Mouse (Mus musculus) intestine, embryonic 15.5 days (tissue): ENCODE results near the gene Lmnb2. TPM values are rescaled to one million over a fixed set of nuclear protein-coding genes. Genes with fewer than 3 reads are reported as not detected.

ENCODE experiments used
- ATAC-seq: fragments of 200-750 bp; cut with Nextera tagmentation; 2 replicates; pipeline ENCODE4 v1.8.0; 2017; ENCODE audit warnings: moderate TSS enrichment, moderate library complexity
- H3K27ac ChIP-seq: fragments of 300-500 bp; sonication (generic); 2 replicates; pipeline ENCODE4 v1.5.1; 2015; ENCODE audit warnings: mild to moderate bottlenecking, inconsistent platforms
- H3K27me3 ChIP-seq: fragments of 300-500 bp; sonication (generic); replicated peaks from 2 replicates; pipeline ENCODE4 v1.6.1; 2015; ENCODE audit warnings: inconsistent platforms
- H3K36me3 ChIP-seq: fragments of 300-500 bp; sonication (generic); 2 replicates; pipeline ENCODE4 v1.6.1; 2015; ENCODE audit warnings: inconsistent platforms
- H3K4me1 ChIP-seq: fragments of 300-500 bp; sonication (generic); replicated peaks from 2 replicates; pipeline ENCODE4 v1.6.1; 2015; ENCODE audit warnings: inconsistent platforms
- H3K4me2 ChIP-seq: fragments of 300-500 bp; sonication (generic); replicated peaks from 2 replicates; pipeline ENCODE4 v1.6.1; 2015; ENCODE audit warnings: mild to moderate bottlenecking, inconsistent platforms
- H3K4me3 ChIP-seq: fragments of 300-500 bp; sonication (generic); replicated peaks from 2 replicates; pipeline ENCODE4 v1.5.1; 2015; ENCODE audit warnings: inconsistent platforms
- H3K9ac ChIP-seq: fragments of 300-500 bp; sonication (generic); 2 replicates; pipeline ENCODE4 v1.6.1; 2015; ENCODE audit warnings: inconsistent platforms
- H3K9me3 ChIP-seq: fragments of 300-500 bp; sonication (generic); 2 replicates; pipeline ENCODE4 v1.6.1; 2016; ENCODE audit warnings: inconsistent platforms
- WGBS: fragments of 180-500 bp; shearing (Covaris S2); methylation state at CpG from one replicate; pipeline ENCODE4 v1.1.7; 2015; 5-methylcytosine and 5-hydroxymethylcytosine counted together
- polyA plus RNA-seq: library from polyadenylated mRNA; unstranded; fragments of >200 nt; fragmentation: Nextera tagmentation; extraction: Ambion mirVana; gene quantifications from 2 replicates; pipeline ENCODE4 v1.2.1, GENCODE M21; 2015

The Lmnb2 gene
- polyA plus RNA-seq, 1 experiment from 2014 or later = 41.0 TPM

DNA sequence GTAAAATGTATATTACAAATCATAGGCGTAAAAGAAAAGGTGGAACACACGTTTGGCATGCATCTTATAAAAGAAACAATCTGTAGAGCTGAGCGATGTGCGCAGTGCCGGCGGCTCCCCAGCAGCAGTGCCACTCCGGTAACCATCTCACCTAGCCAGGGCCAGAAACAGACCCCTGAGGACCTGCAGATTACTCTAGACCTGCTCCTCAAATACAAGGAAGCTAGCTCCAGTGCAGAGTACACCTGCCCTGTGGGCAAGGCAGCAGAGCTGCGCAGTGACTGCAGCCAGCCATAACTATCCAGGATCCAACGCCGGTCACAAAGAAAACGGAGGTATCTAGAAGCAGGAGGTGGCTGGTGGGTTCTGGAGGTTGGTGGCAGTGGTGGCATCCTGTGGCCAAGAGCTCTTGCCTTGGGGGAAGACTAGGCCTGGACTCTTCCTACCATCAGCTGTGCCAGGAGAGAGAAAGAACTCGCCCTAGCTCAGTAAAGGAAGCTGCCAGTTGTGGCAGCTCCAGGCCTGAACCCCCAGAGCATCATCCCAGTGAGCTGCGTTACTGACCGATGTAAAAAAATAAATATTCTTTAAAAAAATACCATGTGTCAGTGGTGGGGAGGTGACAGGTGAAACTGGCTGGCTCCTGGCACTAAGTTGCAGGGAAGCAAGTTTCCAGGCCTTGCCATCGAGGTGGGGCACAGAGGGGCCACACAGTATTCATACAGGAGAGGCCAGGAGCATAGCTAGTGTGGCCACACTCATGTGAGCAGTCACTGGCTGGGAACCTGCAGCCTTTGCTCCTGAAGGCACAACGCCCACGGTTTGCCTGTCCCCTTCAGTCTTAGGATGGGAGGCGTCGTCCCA is 16.4 kb downstream of the Lmnb2 start:
- no peak for ATAC-seq
- H3K27me3 ChIP-seq = no peaks in the 10 kb centered on the region
- 0 out of 2 replicates have a peak overlapping the region, but pooled peaks have one; percentile 0 for H3K9ac ChIP-seq
- no peaks in the 10 kb centered on the region for H3K9me3 ChIP-seq
- 87% methylated on average over 19 of the region's 19 CpGs for WGBS
- peaks cover 26% of the 10 kb centered on the region for H3K4me1 ChIP-seq
- H3K4me3 ChIP-seq = no peak overlapping the region
- peak overlapping the region; percentile 42 for H3K27ac ChIP-seq
- H3K4me2 ChIP-seq = peak overlapping the region; percentile 34
- H3K36me3 ChIP-seq = peaks cover 34% of the 10 kb centered on the region

DNA sequence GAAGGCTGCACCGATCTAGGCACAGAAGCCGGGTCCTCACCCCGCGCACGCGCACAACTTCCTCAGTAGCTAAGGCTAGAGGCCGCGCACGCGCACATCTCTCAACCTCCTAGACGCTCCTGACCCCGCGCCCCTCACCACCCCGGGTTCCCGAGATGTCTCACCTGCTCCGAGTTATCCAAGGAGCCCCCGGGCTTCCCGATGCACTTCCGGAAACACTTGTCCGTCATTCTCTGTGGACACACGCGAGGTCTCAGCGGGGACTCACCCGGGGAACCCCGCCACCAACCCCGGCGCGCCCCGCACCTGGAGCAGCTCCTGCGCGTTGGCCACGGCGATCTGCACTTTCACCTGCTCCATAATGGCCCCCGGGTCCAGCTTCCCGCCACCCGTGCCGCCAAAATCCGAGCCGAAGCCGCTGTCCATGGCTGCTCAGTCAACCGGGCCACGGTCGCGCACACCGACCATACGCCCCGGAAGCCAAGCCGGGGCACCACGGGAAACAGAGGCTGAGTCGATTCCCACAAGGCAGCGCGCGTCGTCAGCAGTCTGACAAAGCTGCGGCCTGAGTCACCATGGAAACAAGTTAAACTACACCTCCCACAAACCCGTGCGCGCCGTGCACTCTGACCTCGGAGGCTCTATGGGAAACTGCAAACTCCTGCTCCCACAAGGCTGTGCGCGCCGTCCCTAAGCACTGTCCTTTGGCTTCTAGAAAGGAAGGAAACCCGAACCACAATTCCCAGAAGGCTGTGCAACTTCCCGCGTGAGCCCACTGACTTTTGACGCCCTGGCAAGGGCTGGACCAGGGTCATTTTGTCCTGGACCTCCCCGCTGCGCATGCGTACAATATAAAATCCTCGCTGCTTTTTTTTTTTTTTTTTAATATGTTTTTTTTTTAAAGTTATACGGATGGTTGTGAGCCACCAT is 17.5 kb downstream of the Lmnb2 start, which contains the start of gene Timm13:
Gene Timm13, minus strand, starts transcription at position 652 of the 930 bp plus-strand sequence.
- under 1% methylated on average over 72 of the region's 72 CpGs for WGBS
- H3K4me1 ChIP-seq = peaks cover 26% of the 10 kb centered on the region
- H3K9ac ChIP-seq = peak within 1 kb of the TSS; percentile 77
- peak within 1 kb of the TSS; percentile 72 for H3K4me3 ChIP-seq
- H3K27me3 ChIP-seq = no peaks in the 10 kb centered on the region
- H3K27ac ChIP-seq = peak within 1 kb of the TSS; percentile 76
- ATAC-seq = peak; percentile 97
- H3K4me2 ChIP-seq = peak within 1 kb of the TSS; percentile 83
- peaks cover 34% of the 10 kb centered on the region for H3K36me3 ChIP-seq
- no peaks in the 10 kb centered on the region for H3K9me3 ChIP-seq

DNA sequence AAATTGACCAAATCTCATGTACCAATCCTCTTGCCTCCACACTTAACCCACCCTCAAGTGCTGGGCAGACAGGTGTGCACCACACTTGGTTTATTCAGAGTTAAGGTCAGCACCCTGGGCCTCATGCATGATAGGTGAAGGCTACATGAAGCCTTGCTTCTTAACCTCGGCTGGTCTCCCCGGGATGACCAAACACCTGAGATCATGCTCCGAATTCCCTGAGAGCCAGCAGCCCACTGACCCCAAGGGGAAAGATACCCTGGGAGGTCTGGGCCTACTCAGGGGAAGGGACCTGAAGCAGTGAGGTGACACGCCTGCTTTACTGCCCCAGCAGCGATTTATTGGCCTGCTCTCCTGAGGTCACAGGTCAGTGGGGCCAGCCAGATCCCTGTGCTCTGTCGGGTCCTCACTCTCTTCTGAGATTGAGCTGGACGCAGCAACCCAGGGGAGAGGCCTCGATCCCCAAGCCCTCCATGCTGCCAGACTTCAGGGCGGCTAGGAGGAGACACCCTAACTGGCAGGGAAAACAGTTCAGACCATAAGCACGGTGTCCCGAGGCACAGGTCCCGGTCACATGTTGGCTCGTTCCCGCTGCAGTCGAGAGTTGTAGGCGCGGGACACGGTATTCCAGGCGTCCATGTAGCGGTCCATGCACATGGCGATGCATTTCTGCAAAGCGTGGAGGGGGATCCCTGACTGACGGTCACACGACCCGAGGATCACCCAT is 18.3 kb downstream of the Lmnb2 start:
- peak overlapping the region; percentile 76 for H3K27ac ChIP-seq
- WGBS = 10% methylated on average over 25 of the region's 25 CpGs

DNA sequence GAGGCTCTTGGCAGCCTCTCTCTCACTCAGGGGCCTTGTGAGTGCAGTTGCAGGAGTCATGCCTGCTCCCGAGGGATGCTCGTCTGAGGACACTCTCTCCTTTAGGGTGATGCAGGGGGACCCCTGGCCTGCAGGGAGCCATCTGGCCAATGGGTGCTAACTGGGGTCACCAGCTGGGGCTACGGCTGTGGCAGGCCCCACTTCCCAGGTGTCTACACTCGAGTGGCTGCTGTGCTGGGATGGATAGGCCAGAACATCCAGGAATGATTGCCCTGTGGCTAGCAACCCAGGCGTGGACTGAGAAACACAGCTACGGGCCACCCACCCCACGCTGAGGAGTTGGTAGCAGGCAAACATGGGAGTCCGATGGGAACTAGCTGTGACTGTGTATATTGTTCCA is 19.0 kb downstream of the Lmnb2 start:
- Histone ChIP-seq H3K36me3 (peaks cover 21% of the 10 kb centered on the region; the same call in 1 of the 2 replicates), H3K27me3 (no peaks in the 10 kb centered on the region), H3K4me3 (peak overlapping the region; percentile 72), H3K4me1 (peaks cover 26% of the 10 kb centered on the region), H3K9ac (peak overlapping the region; percentile 77), H3K9me3 (no peaks in the 10 kb centered on the region), H3K27ac (no peak overlapping the region), H3K4me2 (peak overlapping the region; percentile 83)
- no peak for ATAC-seq
- 87% methylated on average over 8 of the region's 8 CpGs for WGBS

More for the DNA sequence above, 18.3 kb downstream of the Lmnb2 start:
- Histone ChIP-seq H3K4me1 (peaks cover 26% of the 10 kb centered on the region), H3K4me3 (peak overlapping the region; percentile 72), H3K9me3 (no peaks in the 10 kb centered on the region), H3K27me3 (no peaks in the 10 kb centered on the region), H3K9ac (peak overlapping the region; percentile 77), H3K4me2 (peak overlapping the region; percentile 83), H3K36me3 (peaks cover 27% of the 10 kb centered on the region)
- ATAC-seq = 0 out of 2 replicates have a peak, but pooled peaks have one; percentile 0

DNA sequence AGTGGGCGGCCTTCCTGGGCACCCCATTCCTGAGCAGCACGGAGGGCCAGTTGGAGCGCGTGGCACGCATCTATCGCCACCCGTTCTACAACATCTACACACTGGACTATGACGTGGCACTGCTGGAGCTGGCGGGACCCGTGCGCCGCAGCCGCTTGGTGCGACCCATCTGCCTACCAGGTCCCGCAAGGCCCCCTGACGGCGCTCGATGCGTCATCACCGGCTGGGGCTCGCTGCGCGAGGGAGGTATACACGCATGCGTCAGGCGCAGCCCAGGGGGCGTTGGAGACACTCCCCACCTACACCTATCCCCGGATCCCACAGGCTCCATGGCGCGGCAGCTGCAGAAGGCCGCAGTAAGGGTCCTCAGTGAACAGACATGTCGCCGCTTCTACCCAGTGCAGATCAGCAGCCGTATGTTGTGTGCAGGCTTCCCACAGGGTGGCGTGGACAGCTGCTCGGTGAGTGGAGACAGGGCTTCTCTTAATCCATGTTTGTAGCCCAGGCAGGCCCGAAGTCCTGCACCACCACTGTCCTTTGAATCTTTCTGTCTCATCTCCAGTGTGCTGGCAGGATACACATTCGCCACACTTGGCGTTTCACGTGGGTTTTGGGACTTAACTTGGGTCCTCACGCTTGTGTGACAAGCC is 20.1 kb downstream of the Lmnb2 start:
- Histone ChIP-seq H3K9me3 (no peaks in the 10 kb centered on the region), H3K27ac (no peak overlapping the region), H3K4me2 (peak overlapping the region; percentile 26), H3K27me3 (no peaks in the 10 kb centered on the region), H3K9ac (peak overlapping the region; percentile 26; the same call in 1 of the 2 replicates), H3K4me3 (no peak overlapping the region), H3K36me3 (peaks cover 10% of the 10 kb centered on the region; the same call in 1 of the 2 replicates), H3K4me1 (peaks cover 26% of the 10 kb centered on the region)
- no peak for ATAC-seq
- 34% methylated on average over 41 of the region's 41 CpGs for WGBS

DNA sequence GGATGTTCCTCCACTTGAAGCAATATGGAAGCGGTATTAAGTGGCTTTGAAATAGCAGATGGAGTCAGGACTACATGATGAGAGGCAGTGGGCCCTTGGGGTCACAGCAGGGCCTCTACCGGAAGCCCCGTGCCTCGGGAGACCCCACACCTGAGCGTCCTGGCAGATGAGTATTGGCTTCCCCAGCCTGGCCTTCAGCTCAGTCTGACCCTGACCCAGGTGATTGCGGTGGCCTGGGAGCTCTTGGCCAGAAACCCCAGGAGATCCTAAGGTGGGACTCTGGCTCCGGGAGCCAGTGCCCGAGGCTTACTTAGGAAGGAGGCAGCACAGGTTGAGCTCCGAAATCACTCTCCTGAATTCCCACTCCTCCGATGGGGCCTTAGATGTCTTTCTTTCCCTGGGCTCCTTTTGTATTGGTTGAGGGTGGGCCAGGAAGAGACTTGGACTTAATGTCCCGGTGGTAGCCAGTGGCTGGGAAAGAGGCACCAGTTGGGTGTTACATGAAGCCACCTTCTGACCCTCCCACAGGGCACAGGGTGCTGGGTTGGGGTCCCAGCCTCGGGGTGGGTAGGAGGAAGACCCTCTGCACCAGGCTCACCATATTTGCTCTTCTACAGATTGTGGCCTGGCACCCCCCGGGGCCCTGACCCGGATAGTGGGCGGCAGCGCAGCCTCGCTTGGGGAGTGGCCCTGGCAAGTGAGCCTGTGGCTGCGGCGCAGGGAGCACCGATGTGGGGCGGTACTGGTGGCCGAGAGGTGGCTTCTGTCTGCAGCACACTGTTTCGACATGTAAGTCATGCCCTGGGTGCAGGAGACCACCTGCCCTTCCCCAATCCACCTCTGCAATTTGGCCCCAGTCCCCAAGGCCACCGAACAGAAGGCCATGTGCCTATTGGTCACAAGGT is 21.2 kb downstream of the Lmnb2 start:
- Histone ChIP-seq H3K36me3 (0 out of 2 replicates have a peak, but pooled peaks cover 7% of the 10 kb centered on the region), H3K27me3 (no peaks in the 10 kb centered on the region), H3K4me1 (peaks cover 26% of the 10 kb centered on the region), H3K4me3 (no peak overlapping the region), H3K27ac (no peak overlapping the region), H3K4me2 (no peak overlapping the region), H3K9me3 (no peaks in the 10 kb centered on the region), H3K9ac (no peak overlapping the region)
- WGBS = 66% methylated on average over 24 of the region's 24 CpGs
- no peak for ATAC-seq

DNA sequence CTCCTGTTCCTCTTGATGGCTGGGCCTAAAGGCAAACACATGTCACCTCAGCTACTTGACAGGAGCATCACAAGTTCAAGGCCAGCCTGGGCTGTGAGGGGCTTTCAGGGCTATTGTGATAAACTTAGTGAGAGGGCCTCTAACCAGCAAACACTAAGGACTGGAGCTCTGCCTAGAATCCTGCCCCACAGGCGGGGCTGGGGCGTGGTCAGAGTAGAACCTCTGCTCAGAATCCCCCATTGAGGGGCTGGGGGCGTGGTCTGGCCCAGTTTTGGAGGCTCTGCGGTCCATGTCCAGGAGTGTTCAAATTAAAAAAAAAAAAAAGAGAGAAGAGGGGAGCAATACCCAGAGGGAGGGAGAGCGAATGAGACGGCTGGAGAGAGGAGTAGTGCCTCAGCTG is 22.3 kb downstream of the Lmnb2 start:
- H3K9me3 ChIP-seq = no peaks in the 10 kb centered on the region
- H3K9ac ChIP-seq = no peak overlapping the region
- no peak overlapping the region for H3K27ac ChIP-seq
- ATAC-seq = no peak
- peaks cover 20% of the 10 kb centered on the region for H3K4me1 ChIP-seq
- 81% methylated on average over 6 of the region's 6 CpGs for WGBS
- no peak overlapping the region for H3K4me2 ChIP-seq
- no peak overlapping the region for H3K4me3 ChIP-seq
- H3K27me3 ChIP-seq = no peaks in the 10 kb centered on the region; the same call in 1 of the 2 replicates
- 0 out of 2 replicates have a peak, but pooled peaks cover 7% of the 10 kb centered on the region for H3K36me3 ChIP-seq

DNA sequence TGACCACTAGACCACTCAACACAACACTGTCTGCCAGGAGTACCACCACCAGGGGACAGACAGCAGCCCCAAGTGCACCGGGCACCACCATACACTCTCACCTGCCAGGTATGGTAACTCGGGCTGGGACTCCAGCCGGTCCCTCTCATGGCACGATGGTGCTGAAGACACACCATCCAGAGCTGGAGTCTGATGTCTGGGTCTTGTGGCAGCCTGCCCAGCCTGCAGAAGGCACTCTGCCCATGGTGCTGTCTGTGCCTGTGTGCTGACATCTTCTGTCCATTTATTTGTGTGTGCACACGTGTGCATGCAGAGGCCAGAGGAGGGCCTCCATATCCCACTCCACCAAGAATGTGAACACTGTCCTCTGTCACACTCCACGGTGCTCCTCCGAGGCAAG is 22.9 kb downstream of the Lmnb2 start:
- H3K36me3 ChIP-seq = 0 out of 2 replicates have a peak, but pooled peaks cover 7% of the 10 kb centered on the region
- WGBS = 79% methylated on average over 7 of the region's 7 CpGs
- H3K4me1 ChIP-seq = peaks cover 20% of the 10 kb centered on the region
- no peak overlapping the region for H3K27ac ChIP-seq
- H3K9ac ChIP-seq = no peak overlapping the region
- H3K4me2 ChIP-seq = no peak overlapping the region
- H3K27me3 ChIP-seq = peaks cover 3% of the 10 kb centered on the region; the same call in 1 of the 2 replicates
- no peak overlapping the region for H3K4me3 ChIP-seq
- no peaks in the 10 kb centered on the region for H3K9me3 ChIP-seq
- ATAC-seq = no peak

DNA sequence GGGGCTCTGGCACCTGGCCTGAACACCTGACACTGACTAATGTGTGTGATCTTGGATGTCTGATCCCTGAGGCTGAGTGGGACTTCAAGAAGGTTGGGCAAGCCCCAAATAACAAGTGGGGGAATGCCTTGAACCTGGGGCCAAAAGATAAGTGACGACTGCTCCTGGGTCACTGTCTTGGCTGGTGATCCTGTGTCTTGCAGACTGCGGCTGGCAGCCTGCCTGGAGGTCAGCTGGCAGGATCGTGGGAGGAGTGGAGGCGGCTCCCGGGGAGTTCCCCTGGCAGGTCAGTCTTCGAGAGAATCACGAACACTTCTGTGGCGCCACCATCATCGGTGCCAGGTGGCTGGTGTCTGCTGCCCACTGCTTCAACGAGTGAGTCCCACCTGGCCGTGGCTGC is 30.9 kb downstream of the Lmnb2 start:
- ATAC-seq = no peak
- H3K36me3 ChIP-seq = no peaks in the 10 kb centered on the region
- no peak overlapping the region for H3K9ac ChIP-seq
- H3K4me2 ChIP-seq = no peak overlapping the region
- H3K27ac ChIP-seq = no peak overlapping the region
- H3K27me3 ChIP-seq = peaks cover 22% of the 10 kb centered on the region
- no peak overlapping the region for H3K4me3 ChIP-seq
- no peaks in the 10 kb centered on the region for H3K4me1 ChIP-seq
- 67% methylated on average over 11 of the region's 11 CpGs for WGBS
- H3K9me3 ChIP-seq = no peaks in the 10 kb centered on the region

DNA sequence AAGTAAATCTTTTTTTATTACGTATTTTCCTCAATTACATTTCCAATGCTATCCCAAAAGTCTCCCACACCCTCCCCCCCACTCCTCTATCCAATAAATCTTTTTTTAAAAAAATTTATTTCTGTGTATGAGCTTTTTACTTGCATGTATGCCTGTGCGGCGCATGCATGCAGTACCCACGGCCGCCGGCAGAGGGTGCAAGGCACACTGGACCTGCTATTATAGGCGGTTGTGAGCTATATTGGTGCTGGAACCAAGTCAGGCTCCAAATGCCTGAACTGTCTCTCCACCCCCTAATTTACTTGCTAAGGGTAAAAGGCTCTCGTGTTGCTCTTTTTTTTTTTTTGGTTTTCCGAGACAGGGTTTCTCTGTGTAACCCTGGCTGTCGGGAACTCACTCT is 36.7 kb downstream of the Lmnb2 start:
- no peaks in the 10 kb centered on the region for H3K4me1 ChIP-seq
- no peaks in the 10 kb centered on the region for H3K36me3 ChIP-seq
- 28% methylated on average over 10 of the region's 10 CpGs for WGBS
- no peak overlapping the region for H3K9ac ChIP-seq
- ATAC-seq = peak; percentile 52; the same call in 1 of the 2 replicates
- H3K9me3 ChIP-seq = no peaks in the 10 kb centered on the region
- H3K4me3 ChIP-seq = no peak overlapping the region
- no peaks in the 10 kb centered on the region for H3K27me3 ChIP-seq
- no peak overlapping the region for H3K27ac ChIP-seq
- no peak overlapping the region for H3K4me2 ChIP-seq
